Mouse (Mus musculus) heart, adult 2 months (tissue): ENCODE measurements at regions not wholly inside any gene's neighbourhood (a gene's known extent, or its start where the extent isn't known, plus 50 kb on each side); places are given as distances from the start of the nearest gene placed in this dataset.
A peak's percentile ranks its signal among the peaks of the same experiment; 100 is the strongest.

Experiments
- DNase-seq, 2 experiments: peaks; one replicate each; pipeline ENCODE4 v3.0.0; 2021
- H3K27ac ChIP-seq: fragments of 200-600 bp; 2 replicates; pipeline ENCODE4 v1.8.1; 2022
- H3K27me3 ChIP-seq: fragments of 200-500 bp; 2 replicates; pipeline ENCODE4 v1.6.1; 2012; ENCODE audit warnings: mild to moderate bottlenecking, low read length, inconsistent platforms, mixed read lengths; ENCODE audit not compliant: control insufficient read depth, insufficient read depth
- H3K36me3 ChIP-seq: fragments of 200-500 bp; 2 replicates; pipeline ENCODE4 v1.6.1; 2012; ENCODE audit warnings: low read length, inconsistent platforms; ENCODE audit not compliant: control insufficient read depth, insufficient read depth
- H3K4me1 ChIP-seq: fragments of 200-500 bp; 2 replicates; pipeline ENCODE4 v1.6.1; 2011; ENCODE audit warnings: low read length; ENCODE audit not compliant: control insufficient read depth, insufficient read depth
- H3K4me3 ChIP-seq: fragments of 200-600 bp; 2 replicates; pipeline ENCODE4 v1.8.1; 2022
- H3K79me2 ChIP-seq: fragments of 200-500 bp; replicated peaks from 2 replicates; pipeline ENCODE4 v1.6.1; 2012; ENCODE audit warnings: mild to moderate bottlenecking, inconsistent platforms, low read length, moderate library complexity, mixed read lengths; ENCODE audit not compliant: control insufficient read depth, insufficient read depth
- H3K9ac ChIP-seq: fragments of 200-500 bp; 2 replicates; pipeline ENCODE4 v1.6.1; 2012; ENCODE audit warnings: low read depth, mild to moderate bottlenecking, control low read depth, inconsistent platforms, low read length, mixed read lengths
- CTCF ChIP-seq: fragments of 200-600 bp; IDR thresholded peaks from 2 replicates; pipeline ENCODE4 v1.8.1; 2022; ENCODE audit warnings: antibody characterized with exemption, mild to moderate bottlenecking, moderate library complexity
- EP300 ChIP-seq: fragments of 200-500 bp; IDR thresholded peaks from 2 replicates; pipeline ENCODE4 v1.6.1; 2011; ENCODE audit warnings: low read depth, low read length, control low read depth; ENCODE audit not compliant: insufficient read depth
- POLR2A ChIP-seq: fragments of 200-500 bp; IDR thresholded peaks from 2 replicates; pipeline ENCODE4 v1.6.1; 2011; ENCODE audit warnings: mild to moderate bottlenecking, low read depth, low read length, control low read depth; ENCODE audit not compliant: insufficient read depth
- WGBS: fragments of 180-500 bp; shearing (Covaris S2); methylation state at CpG from one replicate; pipeline ENCODE4 v1.1.7; 2018; 5-methylcytosine and 5-hydroxymethylcytosine counted together
- intact Hi-C: fragments of 180-260 bp; cut with DNase I; formaldehyde crosslinking; loops from one replicate; pipeline ENCODE4 v1.15.1; 2025

DNA sequence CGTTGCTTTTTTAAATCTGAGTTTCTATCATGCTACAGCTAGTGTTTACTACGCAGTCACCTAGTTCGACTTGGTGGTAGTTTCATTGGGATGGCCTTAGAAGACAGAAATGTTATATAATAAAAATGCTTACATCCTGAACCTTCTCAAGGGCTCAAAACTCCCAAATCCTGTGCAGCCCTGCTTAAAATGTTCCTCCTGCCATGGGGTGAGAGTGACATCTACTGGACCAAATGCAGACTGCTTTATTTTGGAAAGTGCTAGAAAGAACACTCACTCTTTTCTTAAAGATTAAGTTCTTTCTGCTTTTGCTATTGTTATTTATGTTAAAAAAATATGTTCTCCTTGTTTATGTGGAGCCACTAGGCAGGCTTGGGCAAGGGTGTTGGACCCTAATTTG lies 66.9 kb upstream of the Egfl6 start:
- WGBS: 47% methylated on average over 3 of the region's 3 CpGs
- no peak overlapping the region for H3K9ac ChIP-seq
- no peak for DNase-seq
- no peaks in the 10 kb centered on the region for H3K4me1 ChIP-seq
- intact Hi-C loops: loop anchor here (1.0 to 10.0 kb wide), 4 partner anchors 225 to 485 kb away; no protein-coding TSS in a partner anchor
- no peak overlapping the region for H3K27ac ChIP-seq
- no peak overlapping the region for H3K4me3 ChIP-seq
- no peaks in the 10 kb centered on the region for H3K36me3 ChIP-seq
- no peaks in the 10 kb centered on the region for H3K27me3 ChIP-seq
- peak; percentile 88 for TF ChIP-seq CTCF
- TF ChIP-seq POLR2A: no peak
- 0 out of 2 replicates have a peak, but pooled peaks have one; percentile 35 for TF ChIP-seq EP300
- H3K79me2 ChIP-seq: no peaks in the 10 kb centered on the region

GRCm38 (mm10) chrX:166645713-166646112 lies 60.2 kb upstream of the Egfl6 start:
- H3K27me3 ChIP-seq: no peaks in the 10 kb centered on the region
- DNase-seq: no peak
- H3K9ac ChIP-seq: no peak overlapping the region
- no peak overlapping the region for H3K4me3 ChIP-seq
- H3K79me2 ChIP-seq: no peaks in the 10 kb centered on the region
- no peak overlapping the region for H3K27ac ChIP-seq
- no peaks in the 10 kb centered on the region for H3K4me1 ChIP-seq
- no peaks in the 10 kb centered on the region for H3K36me3 ChIP-seq
- WGBS: 43% methylated on average over 7 of the region's 7 CpGs
- TF ChIP-seq CTCF: no peak
- no peak for TF ChIP-seq EP300
- TF ChIP-seq POLR2A: no peak
- intact Hi-C loops: no loop called here

- Histone ChIP-seq H3K4me1 (no peaks in the 10 kb centered on the region), H3K9ac (no peak overlapping the region), H3K4me3 (no peak overlapping the region), H3K27ac (no peak overlapping the region), H3K36me3 (no peaks in the 10 kb centered on the region), H3K27me3 (no peaks in the 10 kb centered on the region), H3K79me2 (no peaks in the 10 kb centered on the region)
- 73% methylated on average over 3 of the region's 3 CpGs for WGBS
- intact Hi-C loops: no loop called here
- no peak for DNase-seq
- TF ChIP-seq POLR2A (no peak), CTCF (no peak), EP300 (no peak)
Measured at GRCm38 (mm10) chrX:166641256-166641655, 55.7 kb upstream of the Egfl6 start.

DNA sequence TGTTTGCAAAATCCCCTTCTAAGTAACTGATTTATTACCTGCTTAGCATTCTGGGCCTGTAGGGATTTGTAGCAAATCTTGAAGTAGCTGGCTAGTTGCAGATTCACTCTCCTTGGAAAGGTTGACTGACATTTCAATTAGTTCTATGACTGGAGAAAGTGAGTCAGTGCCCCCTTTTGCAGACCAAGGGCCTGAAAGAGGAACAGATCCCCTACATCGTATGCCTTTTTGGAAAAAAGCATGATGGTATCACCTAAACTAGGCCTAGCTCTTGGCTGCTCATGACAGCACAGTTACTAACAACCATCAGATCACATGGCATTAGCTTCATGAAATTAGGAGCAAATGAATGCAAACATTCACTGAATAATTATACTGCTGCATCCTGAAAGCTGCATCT lies 54.7 kb upstream of the Egfl6 start:
- intact Hi-C loops: no loop called here
- no peaks in the 10 kb centered on the region for H3K36me3 ChIP-seq
- WGBS: 76% methylated on average over 1 of the region's 1 CpGs
- TF ChIP-seq EP300: no peak
- TF ChIP-seq CTCF: no peak
- TF ChIP-seq POLR2A: no peak
- no peaks in the 10 kb centered on the region for H3K27me3 ChIP-seq
- no peak for DNase-seq
- H3K4me1 ChIP-seq: no peaks in the 10 kb centered on the region
- no peak overlapping the region for H3K9ac ChIP-seq
- H3K27ac ChIP-seq: no peak overlapping the region
- H3K79me2 ChIP-seq: no peaks in the 10 kb centered on the region
- H3K4me3 ChIP-seq: no peak overlapping the region
